Mouse (Mus musculus) heart, adult 10 weeks (tissue): ENCODE measurements around the gene Pcnp. TPM values are rescaled to one million over a fixed set of nuclear protein-coding genes. Genes with fewer than 3 reads are reported as not detected.

Source experiments
- polyA plus RNA-seq: library from polyadenylated mRNA; stranded (reverse); fragments of 350-450 nt; fragmentation: Illumina TruSeq; extraction: RNeasy Lipid Tissue Mini Kit (QIAGEN cat#74804); gene quantifications from one replicate; pipeline ENCODE4 v1.2.3, GENCODE M21; 2014; ENCODE audit warnings: low read depth, low replicate concordance

The Pcnp gene
- 66.1 TPM for polyA plus RNA-seq

GRCm38 (mm10) chr16:56029661-56030082, at the start of gene Pcnp:
TSS of gene Pcnp (minus strand) at chr16:56029739.

GRCm38 (mm10) chr16:56048038-56048437, 18.5 kb upstream of the Pcnp start, which contains the start of gene Senp7:
TSS of gene Senp7 (plus strand) at chr16:56048338.

GRCm38 (mm10) chr16:56037138-56038010, 7.8 kb upstream of the Pcnp start, which contains the start of gene Trmt10c:
TSS of gene Trmt10c (minus strand) at chr16:56037819.

GRCm38 (mm10) chr16:55973431-55974255, 55.9 kb downstream of the Pcnp start, which contains the start of gene Zbtb11:
TSS of gene Zbtb11 (plus strand) at chr16:55973883.

GRCm38 (mm10) chr16:55966212-55966871, 63.2 kb downstream of the Pcnp start, which contains the start of gene Rpl24:
TSS of gene Rpl24 (plus strand) at chr16:55966275.

Other genes starting within 250 kb of the Pcnp start
- 3.0 TPM for gene Nfkbiz, start 190.8 kb downstream of the Pcnp start, polyA plus RNA-seq
- gene Nxpe3, start 134.5 kb downstream of the Pcnp start, polyA plus RNA-seq = 0.39 TPM
- 3.0 TPM for gene Cep97, start 94.9 kb downstream of the Pcnp start, polyA plus RNA-seq
- gene Rpl24, start 63.5 kb downstream of the Pcnp start, polyA plus RNA-seq = 618 TPM
- gene Zbtb11, start 55.9 kb downstream of the Pcnp start, polyA plus RNA-seq = 10.4 TPM
- gene Trmt10c, start 8.1 kb upstream of the Pcnp start, polyA plus RNA-seq = 14.6 TPM
- gene Senp7, start 18.6 kb upstream of the Pcnp start, polyA plus RNA-seq = 9.0 TPM
- 0.08 TPM for gene Impg2, start 174.6 kb upstream of the Pcnp start, polyA plus RNA-seq